Mouse (Mus musculus) telencephalon, adult 2 months (tissue): ENCODE measurements around the gene Tgfb2.

Experiments used
- DNase-seq: peaks from one replicate; pipeline ENCODE4 v3.0.0-alpha.2; 2011; ENCODE audit warnings: low read depth, low spot score

Gene Tgfb2

DNA sequence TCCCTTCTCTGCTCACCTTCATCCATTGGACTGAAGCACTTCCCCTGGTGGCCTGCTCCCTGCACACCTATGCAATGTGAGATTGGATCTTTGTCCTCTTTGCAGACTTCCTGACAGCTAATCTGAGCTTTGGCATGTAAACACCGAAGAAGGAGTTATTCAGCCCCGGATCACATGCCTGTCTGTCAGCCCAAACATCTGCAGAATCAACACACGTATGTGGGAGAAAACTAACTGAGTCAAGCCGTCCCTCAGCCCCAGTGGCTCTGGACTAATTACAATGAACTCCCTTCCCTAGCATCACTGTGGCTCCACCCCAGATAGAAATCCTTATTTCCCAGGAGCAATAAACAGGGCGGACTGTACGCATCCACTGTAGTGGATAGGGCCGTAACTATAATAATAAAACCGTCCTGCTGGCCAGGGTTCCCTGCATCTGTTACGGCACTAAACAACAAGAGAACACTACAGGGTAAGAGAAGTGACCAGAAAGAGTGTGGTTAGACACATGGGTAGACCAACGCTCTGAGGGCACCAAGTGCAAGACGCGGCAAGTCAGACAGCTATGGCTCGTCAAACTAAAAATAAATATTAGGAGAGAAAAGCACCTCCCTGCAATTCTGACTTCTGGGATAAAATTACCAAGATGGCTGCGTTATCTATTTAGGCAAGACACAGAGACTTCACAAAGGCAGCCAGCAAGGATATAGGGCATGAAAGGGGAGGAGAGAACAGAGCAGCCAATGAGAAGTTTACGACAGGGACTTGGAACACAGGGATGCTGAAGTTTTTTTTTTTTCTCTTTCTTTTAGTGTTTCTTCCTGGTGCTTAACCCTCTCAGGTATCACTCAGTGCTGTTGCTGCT lies 3.2 kb downstream of the Tgfb2 start:
- DNase-seq, result no peak

DNA sequence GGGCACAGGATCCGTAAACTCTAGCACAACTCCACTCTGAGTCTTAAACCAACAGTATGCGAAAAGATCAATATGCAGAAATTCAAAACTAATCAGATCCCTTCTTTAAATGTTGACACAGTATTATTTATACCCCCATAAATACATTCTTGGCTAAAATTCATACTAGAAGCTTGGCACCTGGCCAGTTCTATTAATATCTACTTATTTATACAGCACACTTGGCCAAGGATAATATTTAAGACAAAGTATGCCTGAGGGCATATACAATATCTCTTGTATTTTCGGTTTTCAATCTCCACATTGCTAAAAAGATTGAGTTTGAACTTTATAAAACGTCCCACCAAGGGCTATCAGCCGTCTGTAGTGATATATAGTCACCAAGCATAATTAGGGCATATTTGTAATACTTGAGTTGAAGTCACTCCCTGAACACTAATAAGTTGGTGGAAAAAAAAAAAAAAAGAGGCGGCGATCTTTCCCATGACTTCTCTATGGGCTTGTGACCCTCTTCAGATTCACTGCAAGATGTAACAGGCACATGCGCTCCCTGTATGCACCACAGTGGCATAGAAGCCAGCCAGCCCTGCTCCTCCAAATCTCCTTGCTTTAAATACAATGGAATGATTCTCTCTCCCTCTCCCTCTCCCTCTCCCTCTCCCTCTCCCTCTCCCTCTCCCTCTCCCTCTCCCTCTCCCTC lies 4.4 kb downstream of the Tgfb2 start:
- no peak for DNase-seq

DNA sequence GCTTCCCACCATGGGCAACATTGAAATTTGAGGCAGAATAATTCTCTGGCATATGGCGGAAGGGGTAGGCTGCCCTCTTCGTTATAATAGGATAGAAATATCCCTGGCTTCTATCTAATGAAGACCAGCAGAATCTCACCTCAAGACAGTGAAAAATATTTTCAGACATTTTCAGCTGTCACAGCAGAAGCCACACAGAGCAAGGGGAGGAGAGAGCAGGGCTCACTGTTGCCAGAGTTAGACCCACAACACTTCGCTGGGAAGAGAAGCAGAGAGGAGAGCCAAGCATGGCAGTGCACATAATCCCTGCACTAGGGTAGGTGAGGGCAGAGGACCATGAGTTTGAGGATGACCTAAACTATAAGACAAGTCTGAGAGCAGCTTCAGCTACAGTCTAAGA lies 5.3 kb downstream of the Tgfb2 start:
- no peak for DNase-seq

DNA sequence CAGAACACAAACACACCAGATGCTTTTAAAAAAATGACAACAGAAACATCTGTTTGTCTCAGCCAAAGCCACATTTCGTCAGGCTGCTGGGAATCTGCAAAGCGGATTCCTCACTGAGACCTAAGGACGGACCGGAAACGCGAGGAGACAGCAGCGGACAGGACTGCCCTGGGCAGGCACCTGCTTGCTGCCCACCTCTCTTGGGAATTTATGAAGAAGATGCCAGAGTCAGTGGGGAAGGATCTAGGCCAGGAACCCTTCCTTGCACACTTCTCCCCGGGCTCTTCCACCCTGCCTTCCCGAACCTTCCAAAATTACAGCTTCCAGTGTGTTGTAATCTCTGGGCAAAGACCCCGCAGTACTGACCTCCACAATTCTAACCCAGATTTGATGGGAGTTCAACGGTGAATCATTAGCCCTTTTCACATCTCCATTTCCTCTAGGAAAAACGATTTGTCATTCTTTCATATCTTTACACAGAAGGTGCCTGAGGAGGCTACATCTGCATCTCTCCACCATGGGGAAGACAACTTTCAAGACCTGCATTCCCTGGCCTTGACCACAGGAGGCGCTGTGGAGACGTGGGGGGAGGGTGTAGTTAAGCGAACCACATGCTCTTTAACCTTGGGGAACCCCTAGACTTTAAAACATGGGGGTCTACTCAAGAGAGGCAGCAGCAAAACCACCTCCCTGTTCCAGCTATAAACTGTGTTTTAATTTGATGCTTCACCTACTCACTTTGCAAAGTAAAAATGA lies 7.0 kb downstream of the Tgfb2 start:
- DNase-seq, result no peak

DNA sequence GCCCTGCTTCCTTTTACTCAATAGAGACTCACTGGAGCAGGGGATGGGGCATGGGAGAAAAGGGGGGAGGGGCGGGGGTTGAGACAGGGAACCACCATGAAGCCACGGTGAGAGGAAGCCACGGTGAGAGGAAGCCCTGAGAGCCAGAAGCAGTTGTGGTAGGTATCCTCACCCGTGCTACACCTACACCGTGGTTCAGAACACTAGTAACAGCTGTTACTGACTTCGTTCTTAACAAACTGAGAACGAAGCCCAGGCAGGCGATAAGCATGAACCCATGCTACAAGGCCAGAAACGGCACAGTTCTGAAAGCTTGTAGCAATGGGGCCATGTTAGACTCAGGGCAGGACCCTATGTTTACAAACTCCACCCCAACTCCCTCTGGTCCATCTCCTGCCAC lies 9.6 kb downstream of the Tgfb2 start:
- DNase-seq, result no peak

DNA sequence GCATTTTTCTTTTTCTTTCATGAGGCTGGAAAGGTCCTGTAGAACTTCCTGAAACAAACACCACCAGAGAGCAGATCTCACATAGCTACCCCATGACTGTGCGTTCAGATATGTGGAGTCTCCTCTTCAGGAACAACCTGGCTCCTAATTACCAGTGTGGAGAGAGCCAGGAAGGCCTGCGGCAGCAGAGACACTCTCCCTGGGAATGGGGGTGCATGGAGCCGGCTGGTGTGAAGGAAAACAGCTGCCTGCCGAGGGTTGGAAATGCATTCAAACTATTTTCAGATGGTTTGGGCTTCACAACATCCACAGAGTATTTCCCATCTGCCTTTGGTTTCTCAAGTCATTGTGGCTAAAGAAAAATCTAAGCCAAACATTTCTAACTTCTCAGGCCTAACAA lies 10.4 kb downstream of the Tgfb2 start:
- DNase-seq, result no peak

DNA sequence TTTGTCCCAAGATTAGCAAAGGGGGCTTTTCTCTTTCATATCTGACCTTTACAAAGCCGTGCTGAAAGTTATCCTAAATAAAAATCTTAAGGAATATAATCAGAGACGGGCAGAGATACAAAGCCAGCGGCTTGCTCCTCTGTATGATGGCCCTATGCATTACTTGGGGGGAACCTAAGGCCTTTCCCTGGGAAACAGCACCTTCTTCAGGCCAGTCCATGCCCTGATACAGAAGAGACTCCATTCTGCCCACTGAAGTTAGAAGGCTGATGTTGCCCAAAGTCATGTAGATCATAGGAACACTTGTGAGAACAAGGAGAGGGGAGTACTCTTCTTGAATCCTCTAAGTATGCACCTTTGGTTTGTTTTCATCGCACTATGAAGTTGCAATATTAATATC lies 13.4 kb downstream of the Tgfb2 start:
- DNase-seq, result no peak

DNA sequence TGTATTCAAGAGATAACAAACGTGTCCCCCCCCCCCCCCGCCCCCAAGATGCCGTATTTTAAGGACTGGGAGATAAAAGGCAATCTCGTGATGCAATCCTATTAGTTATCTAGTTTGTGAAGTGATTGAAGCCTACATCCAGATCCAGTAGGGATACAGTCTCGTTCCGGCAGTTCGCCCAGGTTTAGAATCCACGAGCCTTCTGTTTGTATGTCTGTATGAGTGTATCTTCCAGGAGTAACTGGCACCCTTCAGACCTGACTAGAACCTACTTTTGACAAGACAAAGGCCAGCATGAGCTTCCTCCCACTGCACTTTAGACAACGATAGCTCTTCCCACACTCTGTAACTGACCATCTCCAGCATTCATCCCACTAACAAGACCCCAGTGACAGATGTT lies 14.1 kb downstream of the Tgfb2 start:
- DNase-seq, result no peak

DNA sequence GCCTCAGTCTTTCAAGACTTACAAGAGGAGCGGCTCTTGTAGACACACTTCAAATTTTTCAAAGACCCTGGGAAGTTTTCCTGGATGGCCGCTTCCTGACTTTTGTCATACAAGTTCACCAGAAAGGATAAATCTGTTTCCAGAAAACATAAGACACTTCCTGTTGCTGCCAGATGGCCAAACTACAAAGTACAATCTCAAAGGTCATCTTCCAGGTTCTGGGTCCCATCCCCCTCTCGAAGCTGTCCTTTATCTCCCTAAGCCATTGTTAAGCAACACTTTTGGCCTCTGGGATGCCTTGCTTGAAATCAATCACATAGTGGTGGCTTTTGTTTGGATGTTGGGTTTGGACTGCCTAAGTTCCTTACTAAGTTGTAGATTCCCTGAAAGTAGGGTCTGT lies 21.7 kb downstream of the Tgfb2 start:
- no peak for DNase-seq

DNA sequence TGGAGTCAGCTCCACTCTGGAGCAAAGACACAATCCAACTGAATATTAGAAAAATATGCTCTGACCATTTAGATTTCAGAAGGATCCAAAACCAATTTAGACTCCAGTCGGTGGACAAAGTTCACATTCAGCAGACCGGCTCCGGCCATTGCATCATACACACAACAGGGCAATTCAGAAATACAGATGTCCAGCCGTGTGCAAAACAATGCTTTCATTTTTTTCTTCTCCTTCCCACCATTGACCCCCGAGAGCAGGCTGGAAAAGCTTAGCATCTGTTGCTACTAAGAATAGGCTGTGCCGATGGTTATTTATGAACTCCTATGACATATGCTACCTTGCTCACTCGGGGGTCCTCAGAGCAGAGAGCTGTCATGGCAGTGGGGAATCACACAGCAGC lies 23.2 kb downstream of the Tgfb2 start:
- DNase-seq, result no peak

DNA sequence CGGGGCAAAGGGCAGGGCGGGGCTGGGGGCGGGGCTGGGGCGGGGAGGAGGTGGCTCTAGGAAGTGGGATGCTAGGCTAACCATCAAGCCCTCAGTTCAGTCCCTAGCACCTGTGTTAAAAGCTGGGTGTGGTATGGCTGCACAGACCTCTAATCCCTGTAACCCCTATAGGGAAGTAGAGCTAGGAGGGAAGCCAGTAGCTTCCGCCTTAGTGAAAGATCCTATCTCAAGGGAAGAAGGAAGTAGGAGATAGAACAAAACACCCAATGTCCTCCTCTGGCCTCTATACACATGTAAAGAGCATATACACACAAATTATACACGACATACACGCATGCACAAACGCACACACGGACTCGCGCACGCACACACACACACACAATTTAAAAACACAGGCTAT lies 28.2 kb downstream of the Tgfb2 start:
- no peak for DNase-seq

DNA sequence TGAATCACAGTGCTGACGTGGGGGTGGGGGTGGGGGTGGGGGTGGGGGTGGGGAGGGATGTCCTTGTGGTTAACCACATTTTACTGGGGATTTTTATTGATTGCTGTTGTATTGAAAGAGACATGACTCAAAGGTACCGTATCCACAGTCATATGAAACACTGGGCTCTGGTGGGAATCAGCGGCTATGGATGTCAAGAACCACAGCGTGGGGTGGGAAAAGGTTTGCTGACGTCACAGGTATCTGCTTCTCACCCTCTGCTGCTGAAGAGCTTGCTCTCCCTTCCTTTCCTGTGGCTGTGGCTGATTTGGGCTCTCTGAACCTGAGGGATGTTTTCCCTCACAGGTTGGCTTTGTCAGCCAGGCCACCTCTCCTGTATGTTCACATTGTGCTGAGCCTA lies 29.6 kb downstream of the Tgfb2 start:
- no peak for DNase-seq

DNA sequence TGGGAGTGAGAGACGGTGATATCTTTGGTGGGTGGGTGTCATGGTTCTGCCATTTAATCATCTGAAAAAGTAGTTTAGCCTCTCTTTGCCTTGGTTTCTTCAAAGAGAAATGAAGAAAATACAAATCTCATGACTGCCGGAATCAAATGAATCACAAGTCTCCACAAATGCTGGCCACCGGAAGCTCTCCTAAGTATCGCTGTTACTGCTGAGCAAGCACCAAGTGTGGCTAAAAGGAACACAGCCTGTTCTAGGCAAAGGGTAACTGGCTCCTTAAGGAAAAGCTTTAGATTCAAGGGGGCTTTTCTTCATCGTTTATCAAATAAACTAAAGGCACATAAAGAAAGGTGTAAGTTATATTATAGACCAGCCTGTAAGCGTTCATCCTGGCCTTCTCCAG lies 30.5 kb downstream of the Tgfb2 start:
- DNase-seq, result no peak

DNA sequence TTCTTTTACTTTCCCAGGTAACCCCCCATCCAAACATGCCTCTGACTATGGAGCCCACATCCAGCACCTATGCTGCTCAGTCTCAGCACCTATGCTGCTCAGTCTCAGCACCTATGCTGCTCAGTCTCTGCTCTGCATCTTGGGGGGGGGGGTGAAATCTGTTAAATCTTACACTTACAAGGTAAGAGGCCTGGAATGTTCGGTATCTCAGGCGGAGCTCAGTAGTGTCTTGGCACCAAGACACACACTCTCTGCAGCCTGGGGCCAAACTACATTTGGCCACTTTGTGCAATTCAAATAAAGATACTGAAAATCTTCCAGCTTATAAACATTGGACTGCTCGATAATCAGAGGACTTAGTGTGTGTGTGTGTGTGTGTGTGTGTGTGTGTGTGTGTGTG lies 31.2 kb downstream of the Tgfb2 start:
- no peak for DNase-seq

DNA sequence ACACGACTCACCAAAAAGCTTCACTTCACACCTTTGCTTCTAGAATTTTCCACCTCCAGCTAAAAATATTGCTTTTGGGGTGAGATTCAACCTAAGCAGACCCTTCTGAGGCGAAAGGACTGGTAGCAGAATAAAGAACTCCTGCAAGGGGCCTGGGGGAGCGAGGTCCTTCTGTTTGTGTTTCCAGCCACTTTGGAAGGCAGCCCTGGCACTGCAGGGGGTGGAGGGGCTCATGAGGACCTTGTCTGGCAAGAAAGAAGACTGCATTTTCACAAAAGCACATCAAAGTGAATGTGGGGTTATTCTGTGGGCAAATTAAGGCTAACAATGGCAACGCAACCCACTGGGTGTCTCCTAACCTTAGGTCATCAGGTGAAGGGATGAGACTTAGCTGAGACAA lies 32.6 kb downstream of the Tgfb2 start:
- no peak for DNase-seq

DNA sequence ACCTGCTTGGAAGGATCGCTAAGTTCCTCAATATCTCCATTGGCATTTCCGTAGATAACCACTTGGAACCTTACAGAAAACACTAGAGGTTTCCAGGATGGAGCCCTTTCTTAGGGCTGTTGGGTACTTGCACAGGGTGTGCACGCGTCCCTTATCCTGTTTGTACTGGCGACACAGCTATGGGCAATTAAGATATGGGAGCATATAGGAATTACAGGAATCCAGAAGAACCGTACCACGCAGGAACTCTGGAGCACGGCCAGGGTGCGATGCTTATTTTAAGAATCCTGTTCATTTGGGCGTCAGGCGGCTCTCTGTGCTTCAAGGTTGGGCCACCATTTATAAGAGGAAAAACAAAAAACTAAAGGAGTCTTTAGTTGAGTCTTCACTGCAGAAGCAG lies 42.4 kb downstream of the Tgfb2 start:
- DNase-seq, result no peak

DNA sequence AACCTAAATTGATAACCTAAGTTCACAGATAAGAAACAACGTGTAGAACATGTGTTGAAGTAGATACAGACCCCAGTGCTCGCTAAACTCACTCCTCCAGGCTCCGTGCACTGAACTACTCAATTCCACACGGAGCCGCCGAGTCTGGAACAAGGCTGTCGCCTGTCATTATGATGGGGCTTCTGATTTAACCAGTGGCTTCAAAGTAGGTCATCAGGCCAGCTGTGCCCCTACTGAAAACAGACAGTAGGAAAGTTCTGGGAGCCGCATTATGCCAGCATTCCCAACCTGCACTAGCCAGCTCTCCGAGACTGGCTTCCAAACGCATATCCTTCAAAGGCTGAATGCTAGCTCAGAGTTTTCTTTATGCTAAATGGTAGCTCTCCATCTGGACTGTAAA lies 42.8 kb downstream of the Tgfb2 start:
- DNase-seq, result no peak

DNA sequence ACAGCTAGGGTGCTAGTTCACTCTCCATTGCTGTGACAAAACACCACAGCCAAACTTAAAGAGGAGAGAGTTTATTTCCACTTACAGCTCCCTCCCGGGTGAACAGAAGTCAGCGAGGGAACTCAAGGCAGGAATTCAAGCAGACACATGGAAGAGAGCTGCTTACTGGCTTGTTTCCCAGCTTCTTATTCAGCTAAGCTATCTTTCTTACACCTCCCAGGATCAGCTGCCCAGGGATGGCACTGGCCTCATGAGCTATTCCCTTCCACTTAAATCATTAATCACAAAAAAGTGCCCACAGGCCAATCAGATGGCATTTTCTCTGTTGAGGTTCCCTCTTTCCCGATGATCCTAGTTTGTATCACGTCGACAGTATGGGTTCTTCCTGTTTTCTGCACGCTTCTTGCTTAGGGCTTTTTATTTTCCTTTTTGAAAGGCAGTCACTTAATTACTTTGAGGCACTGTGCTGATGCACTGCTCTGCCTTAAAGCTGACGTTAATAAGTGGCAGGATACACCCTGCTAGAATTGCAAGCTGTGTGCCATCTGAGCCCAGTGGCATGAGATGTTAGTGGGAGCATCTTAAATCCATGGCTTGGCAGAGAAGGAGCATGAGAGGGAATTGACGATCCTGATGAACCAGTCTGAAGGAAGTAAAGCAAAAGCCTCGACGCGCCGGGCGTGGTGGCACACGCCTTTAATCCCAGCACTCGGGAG lies 44.4 kb downstream of the Tgfb2 start:
- DNase-seq, result no peak

DNA sequence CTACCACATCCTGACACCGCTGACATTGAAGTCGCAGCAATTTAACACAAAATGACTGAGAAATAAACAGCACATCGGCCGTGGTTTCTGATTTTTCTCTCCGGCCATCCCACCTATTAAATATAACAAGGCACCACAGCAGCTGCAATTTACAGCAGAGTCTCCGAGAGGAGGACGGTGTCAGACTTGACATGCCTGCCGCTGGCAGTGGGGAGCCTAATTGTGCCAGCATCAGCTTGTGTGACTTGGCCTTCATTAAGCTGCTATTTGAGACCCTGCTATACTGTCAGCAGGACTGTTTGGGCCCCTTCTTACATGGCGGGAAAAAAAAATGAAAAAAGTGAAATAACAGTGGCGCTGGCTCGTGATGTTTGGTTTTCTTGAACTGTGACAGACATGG lies 47.0 kb downstream of the Tgfb2 start:
- DNase-seq, result no peak

DNA sequence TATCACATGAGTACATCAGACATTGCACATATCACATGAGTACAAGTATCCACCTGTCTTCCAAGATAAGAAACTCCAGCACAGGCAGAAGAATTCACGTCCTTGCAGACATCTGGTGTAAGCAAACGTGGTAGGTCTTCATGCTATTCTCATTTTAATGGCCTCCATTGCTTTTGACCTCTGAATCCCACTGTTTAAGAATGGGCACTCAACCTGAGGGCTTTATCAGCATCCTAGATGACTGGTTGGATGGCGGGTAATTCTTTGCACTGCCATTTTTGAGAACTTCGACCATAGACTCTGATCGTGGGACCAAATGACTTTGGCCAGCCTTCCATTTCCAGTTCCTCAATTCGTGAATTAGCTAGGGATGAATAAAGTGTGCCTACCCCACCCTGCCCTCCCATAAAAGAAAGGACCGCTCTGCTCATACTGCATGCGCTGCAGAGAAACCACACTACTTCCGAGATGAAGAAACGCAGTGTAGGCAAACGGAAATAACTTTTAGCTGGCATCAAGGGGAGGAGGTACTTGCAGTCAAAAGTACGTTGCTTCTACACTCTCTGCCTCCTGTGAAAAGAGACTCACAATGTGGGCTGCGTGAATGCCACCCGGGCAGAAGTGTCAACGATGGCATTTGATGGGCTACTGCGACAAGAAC lies 48.1 kb downstream of the Tgfb2 start:
- no peak for DNase-seq

DNA sequence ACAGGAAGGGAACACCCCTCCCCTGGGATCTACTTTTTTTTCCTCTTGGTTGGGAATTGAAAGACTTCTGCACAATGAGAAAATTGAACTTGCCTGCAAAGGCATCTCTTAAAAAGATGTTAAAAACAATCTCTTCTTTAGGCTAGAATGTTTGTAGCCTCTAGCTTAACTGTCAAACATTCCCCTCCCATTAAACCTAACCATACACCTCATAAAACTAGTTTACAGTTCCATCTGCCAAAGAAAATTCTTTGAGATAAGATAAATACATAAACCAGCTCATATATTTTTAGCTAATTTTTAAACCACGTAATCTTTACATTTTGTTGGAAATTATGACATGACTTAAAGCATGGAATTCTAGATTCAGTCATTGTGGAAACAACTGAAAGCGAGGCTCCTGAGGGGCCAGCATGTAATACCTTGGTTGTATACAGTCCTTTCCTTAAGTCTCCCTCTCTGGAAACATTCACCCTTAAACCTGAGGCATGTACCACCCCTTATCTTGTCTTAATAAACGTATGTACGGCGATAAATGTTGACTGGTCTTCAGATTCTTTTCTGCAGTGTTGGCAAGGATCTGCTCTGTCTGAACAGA lies 49.0 kb downstream of the Tgfb2 start:
- no peak for DNase-seq
